Mouse (Mus musculus) kidney, embryonic 14.5 days (tissue): ENCODE data around the gene Gpm6a. TPM values are rescaled to one million over a fixed set of nuclear protein-coding genes. Genes with fewer than 3 reads are reported as not detected.

Source experiments
- ATAC-seq: fragments of 200-750 bp; cut with Nextera tagmentation; 2 replicates; pipeline ENCODE4 v1.8.0; 2017; ENCODE audit warnings: moderate number of reproducible peaks, mild to moderate bottlenecking, moderate TSS enrichment, moderate library complexity; ENCODE audit not compliant: low FRiP score, low TSS enrichment
- H3K27ac ChIP-seq: fragments of 300-500 bp; sonication (generic); 2 replicates; pipeline ENCODE4 v1.5.1; 2014; ENCODE audit warnings: low read depth, mild to moderate bottlenecking, low read length, moderate library complexity, mixed read lengths
- H3K27me3 ChIP-seq: fragments of 300-500 bp; sonication (generic); 2 replicates; pipeline ENCODE4 v1.6.1; 2014; ENCODE audit warnings: mild to moderate bottlenecking, low read length; ENCODE audit not compliant: control insufficient read depth, insufficient read depth
- H3K36me3 ChIP-seq: fragments of 300-500 bp; sonication (generic); 2 replicates; pipeline ENCODE4 v1.6.1; 2014; ENCODE audit warnings: low read length, mixed read lengths; ENCODE audit not compliant: control insufficient read depth, insufficient read depth
- H3K4me1 ChIP-seq: fragments of 300-500 bp; sonication (generic); 2 replicates; pipeline ENCODE4 v1.6.1; 2014; ENCODE audit warnings: low read length, mixed read lengths; ENCODE audit not compliant: control insufficient read depth, insufficient read depth
- H3K4me2 ChIP-seq: fragments of 300-500 bp; sonication (generic); replicated peaks from 2 replicates; pipeline ENCODE4 v1.6.1; 2014; ENCODE audit warnings: low read depth, mild to moderate bottlenecking, low read length
- H3K4me3 ChIP-seq: fragments of 300-500 bp; sonication (generic); 2 replicates; pipeline ENCODE4 v1.5.1; 2014; ENCODE audit warnings: mild to moderate bottlenecking, low read length
- H3K9ac ChIP-seq: fragments of 300-500 bp; sonication (generic); 2 replicates; pipeline ENCODE4 v1.6.1; 2014; ENCODE audit warnings: low read depth, mild to moderate bottlenecking, low read length, moderate library complexity
- H3K9me3 ChIP-seq: fragments of 300-500 bp; sonication (generic); 2 replicates; pipeline ENCODE4 v1.6.1; 2016; ENCODE audit warnings: low read length; ENCODE audit not compliant: control insufficient read depth
- WGBS: fragments of 180-500 bp; shearing (Covaris S2); extraction: QIAGEN DNeasy Blood & Tissue Kit; methylation state at CpG from one replicate; pipeline ENCODE4 v1.1.7; 2014; 5-methylcytosine and 5-hydroxymethylcytosine counted together
- polyA plus RNA-seq: library from polyadenylated mRNA; unstranded; fragments of >200 nt; fragmentation: Nextera tagmentation; extraction: Ambion mirVana; gene quantifications from 2 replicates; pipeline ENCODE4 v1.2.1, GENCODE M21; 2014

The Gpm6a gene
- 6.8 and 11.0 TPM in 2 replicates for polyA plus RNA-seq

- H3K4me2 ChIP-seq, result 0 out of 2 replicates have a peak within 1 kb of the TSS, but pooled peaks have one; percentile 2
- no peaks in the 10 kb centered on the region for H3K27me3 ChIP-seq
- H3K4me1 ChIP-seq, result no peaks in the 10 kb centered on the region
- H3K9me3 ChIP-seq, result no peaks in the 10 kb centered on the region
- 33% methylated on average over 13 of the region's 13 CpGs for WGBS
- H3K27ac ChIP-seq, result no peak within 1 kb of the TSS
- no peak within 1 kb of the TSS for H3K4me3 ChIP-seq
- no peaks in the 10 kb centered on the region for H3K36me3 ChIP-seq
- ATAC-seq, result no peak
- H3K9ac ChIP-seq, result no peak within 1 kb of the TSS
These were observed at the start of gene Gpm6a for GRCm38 (mm10) chr8:54954741-54955455. Gpm6a (plus strand) TSS chr8:54954843.

GRCm38 (mm10) chr8:54912891-54913290 lies 41.8 kb upstream of the Gpm6a start:
- Histone ChIP-seq H3K9ac (no peak overlapping the region), H3K27me3 (no peaks in the 10 kb centered on the region), H3K27ac (no peak overlapping the region), H3K4me1 (no peaks in the 10 kb centered on the region), H3K9me3 (no peaks in the 10 kb centered on the region), H3K36me3 (no peaks in the 10 kb centered on the region), H3K4me2 (no peak overlapping the region), H3K4me3 (no peak overlapping the region)
- WGBS, result 100% methylated on average over 2 of the region's 2 CpGs
- no peak for ATAC-seq

- no peaks in the 10 kb centered on the region for H3K27me3 ChIP-seq
- H3K4me2 ChIP-seq, result no peak overlapping the region
- WGBS, result 65% methylated on average over 6 of the region's 9 CpGs
- peak; percentile 62; the same call in 1 of the 2 replicates for ATAC-seq
- no peaks in the 10 kb centered on the region for H3K36me3 ChIP-seq
- no peak overlapping the region for H3K27ac ChIP-seq
- no peak overlapping the region for H3K9ac ChIP-seq
- no peak overlapping the region for H3K4me3 ChIP-seq
- H3K9me3 ChIP-seq, result no peaks in the 10 kb centered on the region
- H3K4me1 ChIP-seq, result no peaks in the 10 kb centered on the region
These were observed 36.9 kb upstream of the Gpm6a start for GRCm38 (mm10) chr8:54917710-54918109.

DNA sequence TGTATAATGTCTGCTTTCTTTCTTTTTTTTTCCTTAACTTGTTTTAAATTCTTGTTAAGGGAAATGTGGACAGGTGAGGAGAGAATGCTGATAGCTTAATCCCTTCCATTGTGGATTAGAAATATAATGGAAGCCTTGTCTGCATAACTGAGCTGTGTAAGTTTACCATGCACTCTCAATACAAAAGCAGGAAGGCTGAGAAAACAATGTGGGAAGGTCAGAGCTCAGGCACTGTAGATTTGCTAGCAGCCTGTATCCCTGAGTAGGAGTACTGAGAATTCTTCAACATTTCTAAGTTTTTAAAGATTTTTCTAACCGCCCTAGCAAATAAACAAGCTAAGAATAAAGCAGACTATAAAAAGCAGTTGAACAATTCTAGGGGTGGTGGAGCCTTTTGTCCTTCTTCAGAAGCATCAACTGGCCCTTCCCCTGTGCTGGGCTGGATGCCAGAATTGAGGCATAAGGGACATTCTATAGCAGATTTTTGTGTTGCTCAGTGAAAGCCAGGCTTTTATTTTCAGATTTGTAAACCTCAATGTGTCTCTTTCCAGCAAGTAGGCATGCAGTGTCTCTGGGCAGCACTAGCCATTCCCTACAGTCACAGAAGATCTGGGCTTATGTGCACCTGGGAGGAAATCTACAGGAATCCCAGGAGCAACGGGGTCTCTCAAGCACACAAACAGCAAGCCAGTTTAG lies 32.3 kb upstream of the Gpm6a start:
- Histone ChIP-seq H3K9me3 (no peaks in the 10 kb centered on the region), H3K4me3 (no peak overlapping the region), H3K4me2 (no peak overlapping the region), H3K4me1 (no peaks in the 10 kb centered on the region), H3K9ac (no peak overlapping the region), H3K27ac (no peak overlapping the region), H3K36me3 (no peaks in the 10 kb centered on the region), H3K27me3 (no peaks in the 10 kb centered on the region)
- 51% methylated on average over 2 of the region's 2 CpGs for WGBS
- no peak for ATAC-seq

- Histone ChIP-seq H3K27me3 (no peaks in the 10 kb centered on the region), H3K9ac (no peak overlapping the region), H3K4me3 (no peak overlapping the region), H3K4me2 (no peak overlapping the region), H3K27ac (no peak overlapping the region), H3K4me1 (no peaks in the 10 kb centered on the region), H3K36me3 (no peaks in the 10 kb centered on the region), H3K9me3 (no peaks in the 10 kb centered on the region)
- 83% methylated on average over 3 of the region's 3 CpGs for WGBS
- ATAC-seq, result no peak
These were observed 29.7 kb upstream of the Gpm6a start for GRCm38 (mm10) chr8:54924936-54925335.

DNA sequence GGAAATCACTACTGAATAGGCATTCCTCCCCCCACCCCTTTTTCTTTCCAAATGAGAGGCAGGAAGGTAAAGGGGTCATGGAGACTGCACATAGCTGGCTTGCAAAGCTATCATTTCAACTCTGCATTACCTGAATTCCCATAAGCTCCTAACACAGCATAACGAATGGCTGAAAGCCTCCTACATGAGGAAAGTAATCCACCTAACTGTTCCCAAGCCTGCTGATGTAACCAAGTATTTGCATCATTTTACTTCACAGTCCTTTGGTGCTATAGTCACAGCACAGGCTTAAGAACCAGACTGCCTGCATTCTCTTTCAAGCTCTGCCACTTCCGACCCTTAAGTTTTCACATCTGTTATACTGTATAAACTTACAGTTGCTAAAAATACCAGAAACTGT lies 22.3 kb upstream of the Gpm6a start:
- Histone ChIP-seq H3K27ac (no peak overlapping the region), H3K4me2 (no peak overlapping the region), H3K27me3 (no peaks in the 10 kb centered on the region), H3K36me3 (no peaks in the 10 kb centered on the region), H3K4me1 (no peaks in the 10 kb centered on the region), H3K9me3 (no peaks in the 10 kb centered on the region), H3K4me3 (no peak overlapping the region), H3K9ac (no peak overlapping the region)
- WGBS, result 61% methylated on average over 2 of the region's 2 CpGs
- ATAC-seq, result no peak

GRCm38 (mm10) chr8:54953351-54953750 lies 1.3 kb upstream of the Gpm6a start:
- Histone ChIP-seq H3K4me2 (no peak overlapping the region), H3K9me3 (no peaks in the 10 kb centered on the region), H3K4me1 (no peaks in the 10 kb centered on the region), H3K36me3 (no peaks in the 10 kb centered on the region), H3K27ac (no peak overlapping the region), H3K27me3 (no peaks in the 10 kb centered on the region), H3K4me3 (no peak overlapping the region), H3K9ac (no peak overlapping the region)
- WGBS, result 88% methylated on average over 2 of the region's 2 CpGs
- no peak for ATAC-seq

DNA sequence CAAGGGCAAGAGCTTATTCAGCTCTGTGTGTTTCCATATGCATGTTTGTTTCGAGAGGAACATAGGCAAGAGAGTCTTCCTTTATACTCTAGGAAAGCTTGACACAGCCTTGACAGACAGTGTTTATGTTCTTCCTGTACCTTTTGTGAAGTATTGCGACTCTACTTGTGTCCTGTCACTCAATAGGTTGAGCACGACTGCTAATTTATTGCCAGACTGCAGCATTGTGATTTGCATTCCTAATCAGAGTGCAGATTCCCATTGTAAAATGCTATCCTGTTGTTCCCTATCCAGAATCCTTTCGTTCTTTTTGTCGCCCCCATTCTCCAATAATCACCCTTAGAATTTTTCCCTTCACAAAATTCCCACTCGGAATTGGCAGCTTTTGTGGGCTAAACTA lies 613 bp upstream of the Gpm6a start:
- no peak overlapping the region for H3K4me3 ChIP-seq
- no peaks in the 10 kb centered on the region for H3K36me3 ChIP-seq
- no peaks in the 10 kb centered on the region for H3K4me1 ChIP-seq
- ATAC-seq, result no peak
- H3K9me3 ChIP-seq, result no peaks in the 10 kb centered on the region
- no peaks in the 10 kb centered on the region for H3K27me3 ChIP-seq
- H3K4me2 ChIP-seq, result no peak overlapping the region
- H3K27ac ChIP-seq, result no peak overlapping the region
- 61% methylated on average over 6 of the region's 6 CpGs for WGBS
- no peak overlapping the region for H3K9ac ChIP-seq

- Histone ChIP-seq H3K27ac (no peak overlapping the region), H3K4me2 (no peak overlapping the region), H3K36me3 (no peaks in the 10 kb centered on the region), H3K27me3 (no peaks in the 10 kb centered on the region), H3K4me1 (no peaks in the 10 kb centered on the region), H3K9me3 (no peaks in the 10 kb centered on the region), H3K4me3 (no peak overlapping the region), H3K9ac (no peak overlapping the region)
- WGBS, result 85% methylated on average over 3 of the region's 3 CpGs
- ATAC-seq, result no peak
These were observed 785 bp downstream of the Gpm6a start for GRCm38 (mm10) chr8:54955456-54955800.
